Mouse (Mus musculus): ENCODE results near the gene Parl.

Parl gene

GRCm38 (mm10) chr16:20234406-20234805 is 67.8 kb downstream of the Parl start:
- DNase-seq = no peak
